Mouse (Mus musculus) E14TG2a.4 (cell line): ENCODE measurements at regions not wholly inside any gene's neighbourhood (a gene's known extent, or its start where the extent isn't known, plus 50 kb on each side); places are given as distances from the start of the nearest gene placed in this dataset.

Experiments used
- CTCF ChIP-seq: conservative IDR thresholded peaks from 2 replicates; pipeline ENCODE4 v1.5.1; 2014; ENCODE audit warnings: low read length
- POU5F1 ChIP-seq: IDR thresholded peaks from 2 replicates; pipeline ENCODE4 v1.6.1; 2014; ENCODE audit warnings: low read length, borderline replicate concordance

DNA sequence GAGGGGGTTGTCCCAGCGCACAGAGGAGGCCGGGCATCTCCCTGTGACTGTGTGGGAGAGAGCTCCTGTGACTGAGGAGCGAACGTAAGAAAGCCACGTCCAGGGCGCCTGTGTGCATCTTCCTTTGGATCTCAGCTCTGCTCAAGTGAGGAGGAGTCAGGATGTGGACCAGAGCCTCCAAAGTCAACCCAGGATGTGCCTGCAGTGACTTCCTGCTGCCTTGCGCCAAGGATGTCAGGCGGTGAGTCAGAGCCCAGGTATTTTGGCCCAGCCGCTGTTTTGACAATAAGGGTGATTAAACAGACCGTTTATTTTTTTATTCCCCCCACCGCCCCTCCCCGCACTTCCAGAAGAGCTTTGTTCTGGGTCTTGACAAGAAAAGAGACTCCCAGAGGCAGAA is 94.5 kb downstream of the Tfap2c start:
- TF ChIP-seq CTCF (no peak), POU5F1 (no peak)
